Mouse (Mus musculus) adrenal gland, postnatal 14 days (tissue): ENCODE data around the gene Ranbp1. TPM values are rescaled to one million over a fixed set of nuclear protein-coding genes. Genes with fewer than 3 reads are reported as not detected.
A peak's percentile ranks its signal among the peaks of the same experiment; 100 is the strongest.
"Not testable (repeated sequence)": the region's sequence is repeated elsewhere in the genome, so short reads cannot be mapped to it uniquely, and the experiment has no call there.

ENCODE experiments used
- DNase-seq: peaks from one replicate; pipeline ENCODE4 v3.0.0; 2021; ENCODE audit warnings: mixed read lengths
- microRNA-seq, 2 experiments: library from miRNA; unstranded; fragments of <30 nt; microRNA quantifications; one replicate each; pipeline ENCODE4 v1.2.0; 2021
- total RNA-seq: library from RNA; stranded (reverse); gene quantifications from 2 replicates; pipeline ENCODE4 v1.2.3, GENCODE M21; 2021

Ranbp1 gene
- total RNA-seq, 1 experiment from 2014 or later = 139 TPM

DNA sequence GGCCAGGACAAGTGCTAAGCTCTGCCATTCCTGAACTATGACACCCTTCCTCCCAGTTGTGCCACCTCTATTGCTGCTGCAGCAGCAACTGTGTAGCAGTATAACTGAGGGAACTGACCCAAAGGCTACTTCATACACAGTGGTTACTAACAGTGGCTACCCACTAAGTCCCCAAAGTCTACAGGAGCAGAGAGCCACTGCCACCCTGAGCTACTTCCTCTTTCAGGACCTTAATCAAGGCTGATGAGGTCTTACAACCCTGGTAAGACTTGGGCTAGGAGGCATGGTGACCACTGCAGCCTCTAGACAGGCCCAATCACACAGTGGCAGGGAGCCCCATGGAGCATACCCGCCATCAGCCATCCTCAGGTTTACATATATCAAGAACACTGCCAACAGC, 46.5 kb downstream of the Ranbp1 start:
- DNase-seq = no peak

DNA sequence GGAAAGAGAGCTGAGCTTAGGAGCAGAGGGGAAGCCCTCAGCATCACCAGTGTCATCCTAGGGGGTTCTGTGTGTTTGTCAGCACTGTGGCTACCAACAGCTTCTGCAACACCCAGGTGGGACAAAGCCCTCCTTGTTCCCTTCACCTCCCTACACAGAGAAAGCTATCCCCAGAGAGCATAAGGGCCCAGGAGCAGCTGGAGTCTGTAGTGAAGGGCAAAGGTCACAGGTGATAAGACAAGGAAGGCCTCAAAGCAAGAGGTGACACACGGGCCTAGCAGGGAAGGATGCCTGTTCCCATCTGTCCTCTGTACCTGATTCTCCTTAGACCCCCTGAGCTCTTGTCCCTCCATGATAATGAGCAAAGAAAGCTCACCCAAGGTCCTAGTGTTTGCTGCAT, 46.9 kb downstream of the Ranbp1 start:
- no peak for DNase-seq

DNA sequence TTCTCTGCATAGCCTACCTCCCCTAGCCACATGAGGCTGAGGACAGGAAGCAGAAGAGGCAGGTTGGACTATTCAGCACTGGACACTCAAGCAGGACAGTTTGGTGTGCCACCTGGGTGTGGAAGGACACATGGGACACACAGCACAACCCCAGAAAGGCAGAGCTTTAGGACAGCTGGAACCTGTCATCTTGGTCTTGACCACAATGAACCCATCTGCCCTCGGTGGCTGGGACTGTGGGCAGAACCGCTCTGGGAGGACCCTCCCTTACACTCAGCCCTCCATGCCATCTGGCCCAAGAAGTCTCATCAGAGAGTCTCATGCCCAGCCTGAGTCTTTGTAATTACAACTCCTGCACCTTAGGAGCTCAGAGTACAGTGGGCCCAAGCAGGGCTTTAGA, 48.5 kb downstream of the Ranbp1 start:
- DNase-seq = no peak

DNA sequence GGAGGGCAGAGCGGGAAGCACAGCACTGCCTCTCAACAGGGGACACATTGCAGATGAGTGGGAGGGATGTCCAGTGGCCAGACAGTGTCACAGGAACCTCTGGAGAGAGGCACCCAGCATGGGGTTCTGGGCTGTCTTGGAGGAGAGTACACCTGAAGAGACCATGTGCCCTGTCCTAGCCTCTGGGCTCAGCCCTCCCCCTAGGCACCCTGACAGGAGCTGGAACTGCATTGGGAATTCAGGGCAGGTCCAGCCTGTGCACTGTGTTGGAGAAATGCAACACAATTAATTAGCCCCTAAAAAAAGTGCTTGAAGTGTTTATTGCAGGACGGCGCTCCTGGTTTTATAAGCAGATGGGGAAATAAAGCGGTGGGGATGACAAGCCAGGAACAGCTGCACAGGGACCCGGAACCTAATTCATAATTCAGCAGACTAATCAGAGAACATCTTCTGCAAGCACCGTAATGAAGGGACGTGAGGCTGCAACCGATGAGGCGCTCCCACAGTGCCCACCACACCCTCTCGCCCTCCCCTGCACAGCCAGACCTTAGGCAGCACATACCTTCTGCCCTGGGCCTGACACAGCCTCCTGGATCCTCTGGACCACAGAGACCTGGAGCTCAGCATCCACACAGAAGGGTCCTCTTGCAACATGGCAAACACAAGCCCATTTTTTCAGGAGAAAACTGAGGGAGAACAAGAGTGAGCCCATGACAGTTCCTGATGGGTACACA, 50.0 kb downstream of the Ranbp1 start:
- no peak for DNase-seq

DNA sequence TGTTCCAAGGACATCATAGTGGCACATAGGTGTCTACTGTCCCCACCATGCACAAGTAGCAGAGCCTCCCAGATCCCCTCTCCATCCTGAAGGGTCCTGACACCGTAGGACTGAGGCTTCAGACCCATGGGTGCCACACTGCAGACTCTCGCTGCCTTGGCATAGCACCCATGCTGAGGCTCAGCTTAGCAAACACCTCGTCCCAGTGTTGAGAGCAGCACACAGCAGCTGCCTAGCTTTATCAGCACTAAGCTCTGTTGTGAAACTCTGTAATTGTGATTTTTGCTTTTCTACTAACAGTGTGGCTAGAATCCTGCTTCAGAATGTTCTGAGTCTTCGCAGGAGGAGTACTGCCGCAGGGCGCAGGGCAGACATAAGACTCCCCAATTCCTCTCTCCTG, 50.7 kb downstream of the Ranbp1 start:
- DNase-seq = no peak

DNA sequence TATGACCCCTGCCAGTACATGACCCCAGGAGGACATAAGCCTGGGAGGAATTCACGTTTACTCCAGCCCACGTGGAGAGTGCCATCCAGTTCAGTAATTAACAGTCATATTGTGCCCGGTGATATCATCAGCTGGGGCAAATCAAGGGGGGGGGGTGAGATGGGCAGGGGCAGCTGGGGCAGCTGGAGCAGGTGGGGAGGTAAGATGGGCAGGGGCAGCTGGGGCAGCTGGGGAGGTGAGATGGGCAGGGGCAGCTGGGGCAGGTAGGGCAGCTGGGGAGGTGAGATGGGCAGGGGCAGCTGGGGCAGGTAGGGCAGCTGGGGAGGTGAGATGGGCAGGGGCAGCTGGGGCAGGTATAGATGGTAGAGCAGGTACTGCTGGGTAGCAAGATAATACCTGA, 53.0 kb downstream of the Ranbp1 start:
- DNase-seq = not testable (repeated sequence)

DNA sequence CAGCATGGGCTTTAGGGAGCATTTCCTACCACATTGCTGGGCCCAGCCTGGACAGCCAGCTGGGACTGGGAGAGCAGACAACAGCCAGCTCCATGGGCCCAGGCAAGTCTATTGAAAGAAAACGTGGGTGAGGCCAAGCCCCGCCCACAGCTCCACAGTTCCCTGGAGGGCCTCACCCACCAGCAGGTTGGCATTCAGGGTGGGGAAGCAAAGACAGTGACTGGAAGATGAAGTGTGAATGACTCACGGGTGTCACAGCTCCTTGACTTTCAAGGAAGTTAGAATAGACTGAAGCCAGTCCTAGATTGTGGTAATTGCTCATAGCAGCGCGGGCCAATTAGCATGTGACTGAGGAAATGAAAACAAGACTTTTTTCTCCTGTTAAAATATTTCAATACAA, 53.5 kb downstream of the Ranbp1 start:
- peak; percentile 12 for DNase-seq

DNA sequence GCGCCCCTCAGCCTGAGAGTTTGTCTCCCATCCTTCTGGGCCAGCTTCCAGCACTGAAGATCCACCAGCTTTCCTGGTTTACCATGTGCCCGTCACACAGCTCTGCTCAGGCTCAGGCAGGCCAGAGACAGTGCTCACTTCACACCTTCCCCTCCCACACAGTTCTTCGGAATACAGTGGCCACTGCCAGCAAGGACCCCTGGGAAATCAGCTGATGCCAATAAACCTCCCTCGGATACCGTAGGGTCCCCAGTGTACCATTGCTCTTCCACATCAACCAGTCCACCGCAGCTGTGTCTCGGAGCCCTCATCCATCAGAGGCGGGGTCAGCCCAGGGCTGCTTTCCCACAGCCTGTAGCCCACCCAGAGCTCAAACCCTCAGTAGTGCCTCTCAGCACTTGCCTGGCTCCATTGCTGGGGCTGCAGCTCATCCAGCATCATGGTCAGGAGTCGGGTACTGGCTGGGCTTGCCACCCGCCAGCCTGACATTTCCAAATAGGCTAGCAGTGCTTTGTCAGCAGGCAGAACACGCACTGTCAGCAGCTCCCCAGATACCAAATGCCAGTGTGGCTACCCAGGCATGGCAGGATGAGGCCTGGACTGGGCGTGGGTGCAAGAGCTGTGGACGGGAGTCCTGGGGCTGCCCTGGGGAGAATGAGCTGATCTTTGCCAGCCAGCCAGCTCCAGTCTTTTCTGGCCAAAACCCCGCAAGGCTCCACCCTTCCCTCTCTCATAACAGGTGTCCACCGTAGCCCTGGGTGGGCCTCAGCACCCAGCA, 54.1 kb downstream of the Ranbp1 start:
- DNase-seq = peak; percentile 14

DNA sequence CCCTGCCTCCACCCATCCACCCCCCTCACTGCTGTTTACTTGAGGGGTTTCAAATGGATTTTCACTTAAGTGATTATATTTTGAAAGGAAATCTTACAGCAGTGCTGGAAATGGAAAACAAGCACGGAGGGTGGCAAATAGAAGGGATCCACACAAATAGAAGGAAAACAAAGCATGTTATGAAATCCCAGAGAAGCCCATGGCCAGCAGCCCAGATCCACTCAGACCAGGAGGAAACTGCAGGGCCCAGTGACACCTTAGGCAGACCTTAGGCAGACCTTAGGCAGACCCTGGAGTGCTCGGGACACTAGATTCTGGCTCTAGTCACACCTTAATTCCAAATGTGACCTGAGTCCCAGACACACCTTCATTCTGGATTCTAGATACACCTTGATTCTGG, 57.5 kb downstream of the Ranbp1 start:
- DNase-seq = no peak

Small RNA genes lying within 50 kb of the gene (microRNA-seq; reads per million reads assigned to microRNA genes)
- gene Gm24572 (0.38 to 0.85 reads per million in 2 experiments), gene Mir1306 (128 to 193 reads per million in 2 experiments)

Other genes with a start within 250 kb of the Ranbp1 start
- 55.3 and 58.7 TPM in 2 replicates for gene Dgcr6, start 195.9 kb downstream of the Ranbp1 start, total RNA-seq
- 37.6 and 37.9 TPM in 2 replicates for gene Prodh, start 158.5 kb downstream of the Ranbp1 start, total RNA-seq
- gene Rtn4r, start 121.1 kb downstream of the Ranbp1 start, total RNA-seq = 0.33 and 0.86 TPM in 2 replicates
- gene Ccdc188, start 30.9 kb downstream of the Ranbp1 start, total RNA-seq = not detected in 2 replicates
- 18.6 and 22.0 TPM in 2 replicates for gene Zdhhc8, start 13.6 kb downstream of the Ranbp1 start, total RNA-seq
- gene Trmt2a, start 53 bp downstream of the Ranbp1 start, total RNA-seq = 41.0 and 47.0 TPM in 2 replicates
- not detected in 2 replicates for gene Gm49776, start 9.6 kb upstream of the Ranbp1 start, total RNA-seq
- 32.9 and 37.4 TPM in 2 replicates for gene Dgcr8, start 40.5 kb upstream of the Ranbp1 start, total RNA-seq
- gene Tango2, start 99.4 kb upstream of the Ranbp1 start, total RNA-seq = 30.2 and 30.5 TPM in 2 replicates
- 30.0 and 30.2 TPM in 2 replicates for gene Arvcf, start 99.5 kb upstream of the Ranbp1 start, total RNA-seq
- 66.4 and 66.5 TPM in 2 replicates for gene Txnrd2, start 177.7 kb upstream of the Ranbp1 start, total RNA-seq
- gene Comt, start 178.1 kb upstream of the Ranbp1 start, total RNA-seq = 117 and 147 TPM in 2 replicates
- 5.7 and 6.4 TPM in 2 replicates for gene Gnb1l, start 250.0 kb upstream of the Ranbp1 start, total RNA-seq